Mouse (Mus musculus): Measurements from ENCODE around the gene Aipl1. TPM values are rescaled to one million over a fixed set of nuclear protein-coding genes. Genes with fewer than 3 reads are reported as not detected.

Gene Aipl1
- polyA plus RNA-seq, 2 experiments, result 0.28 TPM; not detected in 1

DNA sequence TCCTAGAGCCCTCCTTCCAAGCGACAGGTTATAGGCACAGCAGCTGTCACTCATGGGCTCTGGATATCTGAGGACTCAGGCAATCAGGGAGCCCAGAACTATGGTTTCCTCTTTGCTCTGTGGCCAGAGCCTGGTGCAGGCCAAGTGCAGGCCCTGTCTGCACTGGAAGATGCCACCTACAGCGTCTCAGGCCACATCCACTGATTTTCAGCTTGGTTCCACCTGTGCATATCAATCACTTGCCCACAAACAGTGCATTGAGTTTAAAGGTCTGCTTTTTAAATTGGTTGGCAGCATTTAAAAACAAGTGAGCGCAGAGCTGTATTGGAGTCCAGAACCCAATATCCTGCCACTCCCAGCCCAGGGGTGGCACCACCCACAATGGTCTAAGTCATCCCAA is 4.7 kb downstream of the Aipl1 start:
- Histone ChIP-seq H3K27ac (replicated peaks; ENCODE audit: low read depth, low read length) (no peak overlapping the region), H3K36me3 (ENCODE audit: control insufficient read depth, insufficient read depth, low read length) (no peaks in the 10 kb centered on the region), H3K4me2 (replicated peaks; ENCODE audit: low read depth, low read length, severe bottlenecking) (no peak overlapping the region), H3K4me1 (ENCODE audit: control insufficient read depth, insufficient read depth, low read length) (no peaks in the 10 kb centered on the region), H3K9me3 (ENCODE audit: control insufficient read depth, low read length) (no peaks in the 10 kb centered on the region), H3K27me3 (ENCODE audit: control insufficient read depth, insufficient read depth, low read length) (no peaks in the 10 kb centered on the region; the same call in 1 of the 2 replicates), H3K9ac (ENCODE audit: low read depth, low read length, severe bottlenecking) (no peak overlapping the region), H3K4me3 (replicated peaks; ENCODE audit: low read length) (no peak overlapping the region)
- WGBS, result 82% methylated on average over 3 of the region's 3 CpGs
- TF ChIP-seq POLR2A (IDR thresholded peaks at IDR 0.05; ENCODE audit: borderline replicate concordance, extremely low read depth, insufficient read depth, insufficient read length), result no peak
- ATAC-seq (ENCODE audit: low FRiP score, low read depth), result no peak
- DNase-seq (ENCODE audit: low spot score), result no peak

DNA sequence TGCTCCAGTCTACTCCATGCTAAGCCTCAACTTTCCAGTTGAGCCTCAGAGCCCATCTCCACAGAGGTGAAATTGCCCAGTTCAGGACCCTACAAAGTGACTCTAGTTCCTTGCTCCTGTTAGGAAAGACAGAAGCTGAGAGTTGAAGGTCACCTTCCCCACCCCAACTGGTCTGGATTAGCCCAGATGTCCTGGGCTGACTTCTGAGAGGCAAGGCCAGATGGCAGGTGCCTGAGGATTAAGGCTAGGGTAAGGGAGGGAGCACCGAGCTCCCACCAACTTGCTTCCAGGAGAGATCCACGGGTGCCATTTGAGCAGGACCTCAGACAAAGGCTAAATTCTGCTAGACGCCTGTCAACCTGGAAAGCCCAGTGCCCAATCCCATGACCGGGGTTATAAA is 5.2 kb downstream of the Aipl1 start:
- Histone ChIP-seq H3K4me1 (ENCODE audit: control insufficient read depth, insufficient read depth, low read length) (no peaks in the 10 kb centered on the region), H3K9ac (ENCODE audit: low read depth, low read length, severe bottlenecking) (no peak overlapping the region), H3K4me2 (replicated peaks; ENCODE audit: low read depth, low read length, severe bottlenecking) (no peak overlapping the region), H3K27me3 (ENCODE audit: control insufficient read depth, insufficient read depth, low read length) (no peaks in the 10 kb centered on the region; the same call in 1 of the 2 replicates), H3K27ac (replicated peaks; ENCODE audit: low read depth, low read length) (no peak overlapping the region), H3K9me3 (ENCODE audit: control insufficient read depth, low read length) (no peaks in the 10 kb centered on the region), H3K4me3 (replicated peaks; ENCODE audit: low read length) (no peak overlapping the region), H3K36me3 (ENCODE audit: control insufficient read depth, insufficient read depth, low read length) (no peaks in the 10 kb centered on the region)
- no peak for TF ChIP-seq POLR2A (IDR thresholded peaks at IDR 0.05; ENCODE audit: borderline replicate concordance, extremely low read depth, insufficient read depth, insufficient read length)
- ATAC-seq (ENCODE audit: low FRiP score, low read depth) (no peak), DNase-seq (ENCODE audit: low spot score) (no peak)
- WGBS, result 72% methylated on average over 4 of the region's 4 CpGs

DNA sequence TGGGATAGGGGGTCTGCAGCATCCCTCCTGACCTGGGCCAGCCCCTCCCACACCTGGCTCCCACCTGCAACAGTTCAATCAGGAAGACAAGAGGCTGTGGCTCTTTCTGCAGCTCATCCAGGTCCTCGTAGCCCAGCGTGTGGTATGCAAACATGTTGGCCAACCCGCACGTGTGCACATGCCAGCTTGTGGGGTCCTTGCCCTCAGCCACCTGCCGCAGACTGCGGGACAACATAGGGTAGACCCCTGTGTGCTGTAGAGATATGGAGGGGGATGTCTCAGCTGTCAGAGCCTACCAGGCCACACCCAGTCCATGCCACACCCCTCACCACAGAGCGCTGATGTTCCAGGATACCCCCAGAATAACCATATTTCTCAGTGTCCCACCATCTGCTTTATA is 6.0 kb downstream of the Aipl1 start:
- ATAC-seq (ENCODE audit: low FRiP score, low read depth), result no peak
- Histone ChIP-seq H3K4me3 (replicated peaks; ENCODE audit: low read length) (no peak overlapping the region), H3K4me1 (ENCODE audit: control insufficient read depth, insufficient read depth, low read length) (no peaks in the 10 kb centered on the region), H3K4me2 (replicated peaks; ENCODE audit: low read depth, low read length, severe bottlenecking) (no peak overlapping the region), H3K9me3 (ENCODE audit: control insufficient read depth, low read length) (no peaks in the 10 kb centered on the region), H3K27ac (replicated peaks; ENCODE audit: low read depth, low read length) (no peak overlapping the region), H3K27me3 (ENCODE audit: control insufficient read depth, insufficient read depth, low read length) (no peaks in the 10 kb centered on the region; the same call in 1 of the 2 replicates), H3K36me3 (ENCODE audit: control insufficient read depth, insufficient read depth, low read length) (no peaks in the 10 kb centered on the region), H3K9ac (ENCODE audit: low read depth, low read length, severe bottlenecking) (no peak overlapping the region)
- 94% methylated on average over 7 of the region's 7 CpGs for WGBS
- DNase-seq (ENCODE audit: low spot score), result no peak
- no peak for TF ChIP-seq POLR2A (IDR thresholded peaks at IDR 0.05; ENCODE audit: borderline replicate concordance, extremely low read depth, insufficient read depth, insufficient read length)

- Histone ChIP-seq H3K9ac (ENCODE audit: low read depth, low read length, severe bottlenecking) (no peak overlapping the region), H3K4me3 (replicated peaks; ENCODE audit: low read length) (no peak overlapping the region), H3K9me3 (ENCODE audit: control insufficient read depth, low read length) (no peaks in the 10 kb centered on the region), H3K27me3 (ENCODE audit: control insufficient read depth, insufficient read depth, low read length) (no peaks in the 10 kb centered on the region; the same call in 1 of the 2 replicates), H3K36me3 (ENCODE audit: control insufficient read depth, insufficient read depth, low read length) (no peaks in the 10 kb centered on the region), H3K4me1 (ENCODE audit: control insufficient read depth, insufficient read depth, low read length) (no peaks in the 10 kb centered on the region), H3K27ac (replicated peaks; ENCODE audit: low read depth, low read length) (no peak overlapping the region), H3K4me2 (replicated peaks; ENCODE audit: low read depth, low read length, severe bottlenecking) (peak overlapping the region; percentile 23)
- ATAC-seq (ENCODE audit: low FRiP score, low read depth), result no peak
- WGBS, result 19% methylated on average over 23 of the region's 23 CpGs
- DNase-seq (ENCODE audit: low spot score), result peak; percentile 44
- TF ChIP-seq POLR2A (IDR thresholded peaks at IDR 0.05; ENCODE audit: borderline replicate concordance, extremely low read depth, insufficient read depth, insufficient read length), result no peak
Observed at GRCm38 (mm10) chr11:72029143-72029542, 8.2 kb downstream of the Aipl1 start.

- no peak for ATAC-seq (ENCODE audit: low FRiP score, low read depth)
Observed at GRCm38 (mm10) chr11:72027836-72028235, 9.5 kb downstream of the Aipl1 start.

GRCm38 (mm10) chr11:72026516-72026915 is 10.8 kb downstream of the Aipl1 start:
- 83% methylated on average over 9 of the region's 9 CpGs for WGBS
- Histone ChIP-seq H3K4me1 (ENCODE audit: control insufficient read depth, insufficient read depth, low read length) (no peaks in the 10 kb centered on the region), H3K9me3 (ENCODE audit: control insufficient read depth, low read length) (no peaks in the 10 kb centered on the region), H3K27me3 (ENCODE audit: control insufficient read depth, insufficient read depth, low read length) (no peaks in the 10 kb centered on the region; the same call in 1 of the 2 replicates), H3K4me3 (replicated peaks; ENCODE audit: low read length) (no peak overlapping the region), H3K36me3 (ENCODE audit: control insufficient read depth, insufficient read depth, low read length) (no peaks in the 10 kb centered on the region), H3K4me2 (replicated peaks; ENCODE audit: low read depth, low read length, severe bottlenecking) (no peak overlapping the region), H3K9ac (ENCODE audit: low read depth, low read length, severe bottlenecking) (no peak overlapping the region), H3K27ac (replicated peaks; ENCODE audit: low read depth, low read length) (no peak overlapping the region)
- no peak for TF ChIP-seq POLR2A (IDR thresholded peaks at IDR 0.05; ENCODE audit: borderline replicate concordance, extremely low read depth, insufficient read depth, insufficient read length)
- DNase-seq (ENCODE audit: low spot score), result no peak
- ATAC-seq (ENCODE audit: low FRiP score, low read depth), result no peak

More at GRCm38 (mm10) chr11:72027836-72028235, 9.5 kb downstream of the Aipl1 start:
- no peaks in the 10 kb centered on the region; the same call in 1 of the 2 replicates for H3K27me3 ChIP-seq (ENCODE audit: control insufficient read depth, insufficient read depth, low read length)
- no peaks in the 10 kb centered on the region for H3K9me3 ChIP-seq (ENCODE audit: control insufficient read depth, low read length)
- no peak overlapping the region for H3K4me2 ChIP-seq (replicated peaks; ENCODE audit: low read depth, low read length, severe bottlenecking)
- no peak for DNase-seq (ENCODE audit: low spot score)
- H3K4me3 ChIP-seq (replicated peaks; ENCODE audit: low read length), result no peak overlapping the region
- WGBS, result 83% methylated on average over 9 of the region's 9 CpGs
- no peaks in the 10 kb centered on the region for H3K36me3 ChIP-seq (ENCODE audit: control insufficient read depth, insufficient read depth, low read length)
- H3K27ac ChIP-seq (replicated peaks; ENCODE audit: low read depth, low read length), result no peak overlapping the region
- TF ChIP-seq POLR2A (IDR thresholded peaks at IDR 0.05; ENCODE audit: borderline replicate concordance, extremely low read depth, insufficient read depth, insufficient read length), result no peak
- H3K4me1 ChIP-seq (ENCODE audit: control insufficient read depth, insufficient read depth, low read length), result no peaks in the 10 kb centered on the region
- no peak overlapping the region for H3K9ac ChIP-seq (ENCODE audit: low read depth, low read length, severe bottlenecking)
